Mouse (Mus musculus) erythroblast, embryonic 14.5 days (primary cell): ENCODE results near the gene Atg9b. TPM values are rescaled to one million over a fixed set of nuclear protein-coding genes. Genes with fewer than 3 reads are reported as not detected.
A peak's percentile ranks its signal among the peaks of the same experiment; 100 is the strongest.

Source experiments
- H3K27me3 ChIP-seq: 2 replicates; pipeline ENCODE4 v1.6.1; 2012; ENCODE audit warnings: inconsistent platforms; ENCODE audit not compliant: control insufficient read depth
- H3K36me3 ChIP-seq: 2 replicates; pipeline ENCODE4 v1.6.1; 2012; ENCODE audit warnings: mild to moderate bottlenecking, inconsistent platforms; ENCODE audit not compliant: control insufficient read depth
- H3K4me1 ChIP-seq: 2 replicates; pipeline ENCODE4 v1.6.1; 2012; ENCODE audit warnings: inconsistent platforms; ENCODE audit not compliant: control insufficient read depth
- H3K4me3 ChIP-seq: replicated peaks from 2 replicates; pipeline ENCODE3; 2012; ENCODE audit warnings: moderate library complexity, mild to moderate bottlenecking, inconsistent platforms
- H3K9me3 ChIP-seq: 2 replicates; pipeline ENCODE4 v1.6.1; 2012; ENCODE audit warnings: low read length, inconsistent platforms, mixed read lengths; ENCODE audit not compliant: control insufficient read depth
- GATA1 ChIP-seq: IDR thresholded peaks from 2 replicates; pipeline ENCODE4 v1.6.1; 2012; ENCODE audit warnings: low read length, inconsistent platforms, mixed read lengths
- TAL1 ChIP-seq: IDR thresholded peaks from 3 replicates; pipeline ENCODE4 v1.6.1; 2012; ENCODE audit warnings: low read length, inconsistent platforms, mixed read lengths
- polyA plus RNA-seq: library from polyadenylated mRNA; stranded (reverse); fragments of >175 nt; gene quantifications from 2 replicates; pipeline ENCODE4 v1.2.3, GENCODE M21; 2012

Atg9b gene
- polyA plus RNA-seq, result 0.02 and 0.05 TPM in 2 replicates

- H3K27me3 ChIP-seq, result peaks cover 27% of the 10 kb centered on the region
- no peaks in the 10 kb centered on the region for H3K9me3 ChIP-seq
- TF ChIP-seq GATA1, result no peak
- no peak for TF ChIP-seq TAL1
- H3K36me3 ChIP-seq, result no peaks in the 10 kb centered on the region
- H3K4me3 ChIP-seq, result no peak within 1 kb of the TSS
- peaks cover 46% of the 10 kb centered on the region for H3K4me1 ChIP-seq
Observed at GRCm38 (mm10) chr5:24391864-24392263, at the start of gene Atg9b. TSS of gene Atg9b (minus strand) at chr5:24392143.

DNA sequence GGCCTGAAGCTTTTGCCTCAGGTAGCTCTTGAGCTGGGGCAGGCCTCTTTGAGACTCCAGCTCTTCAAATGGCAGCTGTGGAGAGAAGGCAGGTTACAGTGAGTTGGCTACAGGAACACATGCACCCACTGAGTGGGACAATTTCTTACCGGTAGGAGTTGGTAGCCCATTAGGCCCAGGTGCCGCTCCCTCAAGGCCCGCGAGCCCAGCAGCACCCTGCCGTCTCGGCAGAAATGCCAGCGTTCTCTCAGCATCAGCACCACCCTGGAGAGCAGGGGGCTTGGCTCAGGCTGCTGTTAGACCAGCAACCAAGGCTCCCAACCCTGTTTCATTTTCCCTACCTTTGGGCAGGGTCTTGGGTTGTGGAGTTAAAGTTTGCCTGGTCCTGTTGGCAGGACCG lies 49.2 kb upstream of the Atg9b start:
- Histone ChIP-seq H3K4me1 (peaks cover 35% of the 10 kb centered on the region), H3K4me3 (no peak overlapping the region), H3K36me3 (peaks cover 60% of the 10 kb centered on the region), H3K9me3 (no peaks in the 10 kb centered on the region), H3K27me3 (no peaks in the 10 kb centered on the region)
- no peak for TF ChIP-seq TAL1
- no peak for TF ChIP-seq GATA1

DNA sequence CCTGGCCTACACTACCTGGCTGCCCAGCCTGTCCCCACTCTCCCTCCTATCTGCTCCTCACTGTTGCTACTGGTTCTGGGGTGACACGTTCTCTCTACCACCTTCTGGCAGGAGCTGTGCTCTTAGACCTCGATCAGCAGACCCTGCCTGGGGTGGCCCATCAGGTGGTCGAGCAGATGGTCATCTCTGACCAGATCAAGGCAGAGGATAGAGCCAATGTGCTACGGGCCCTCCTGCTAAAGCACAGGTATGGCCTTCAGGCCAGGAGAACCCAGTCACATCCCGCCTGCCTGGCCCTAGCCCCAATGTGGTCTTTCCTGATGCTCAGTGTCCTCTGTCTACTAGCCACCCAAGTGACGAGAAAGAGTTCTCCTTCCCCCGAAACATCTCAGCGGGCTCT lies 42.0 kb upstream of the Atg9b start:
- H3K4me3 ChIP-seq, result no peak overlapping the region
- TF ChIP-seq GATA1, result no peak
- TF ChIP-seq TAL1, result no peak
- H3K4me1 ChIP-seq, result no peaks in the 10 kb centered on the region
- no peaks in the 10 kb centered on the region for H3K27me3 ChIP-seq
- H3K9me3 ChIP-seq, result no peaks in the 10 kb centered on the region
- H3K36me3 ChIP-seq, result peaks cover 74% of the 10 kb centered on the region

DNA sequence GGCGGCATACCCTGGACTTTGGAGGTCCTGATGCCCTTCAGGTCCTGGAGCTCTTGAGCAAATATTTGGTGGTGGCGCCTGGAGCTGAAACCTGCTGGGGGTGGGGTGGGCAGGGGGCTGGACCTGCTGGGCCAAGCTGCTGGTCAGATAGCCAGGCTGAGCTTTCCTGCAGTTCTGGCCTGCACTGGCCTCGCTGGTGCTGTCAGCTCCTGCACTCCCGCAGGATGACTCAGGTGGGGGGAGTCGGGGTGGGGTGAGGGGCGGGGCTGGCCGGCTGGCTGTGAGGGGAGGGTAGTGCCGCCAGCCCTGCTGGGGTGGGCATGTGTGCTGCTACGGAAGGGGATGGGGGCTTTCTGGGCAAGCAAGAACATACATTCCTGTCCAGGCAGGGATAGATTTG lies 36.7 kb upstream of the Atg9b start:
- Histone ChIP-seq H3K27me3 (peaks cover 26% of the 10 kb centered on the region), H3K4me1 (peaks cover 45% of the 10 kb centered on the region), H3K4me3 (peak overlapping the region; percentile 39), H3K36me3 (peaks cover 40% of the 10 kb centered on the region), H3K9me3 (no peaks in the 10 kb centered on the region)
- no peak for TF ChIP-seq GATA1
- no peak for TF ChIP-seq TAL1

- Histone ChIP-seq H3K36me3 (peaks cover 36% of the 10 kb centered on the region), H3K4me3 (peak overlapping the region; percentile 39), H3K4me1 (peaks cover 50% of the 10 kb centered on the region), H3K9me3 (no peaks in the 10 kb centered on the region), H3K27me3 (peaks cover 26% of the 10 kb centered on the region)
- TF ChIP-seq GATA1, result no peak
- no peak for TF ChIP-seq TAL1
Observed at GRCm38 (mm10) chr5:24427981-24428402, 36.0 kb upstream of the Atg9b start.

DNA sequence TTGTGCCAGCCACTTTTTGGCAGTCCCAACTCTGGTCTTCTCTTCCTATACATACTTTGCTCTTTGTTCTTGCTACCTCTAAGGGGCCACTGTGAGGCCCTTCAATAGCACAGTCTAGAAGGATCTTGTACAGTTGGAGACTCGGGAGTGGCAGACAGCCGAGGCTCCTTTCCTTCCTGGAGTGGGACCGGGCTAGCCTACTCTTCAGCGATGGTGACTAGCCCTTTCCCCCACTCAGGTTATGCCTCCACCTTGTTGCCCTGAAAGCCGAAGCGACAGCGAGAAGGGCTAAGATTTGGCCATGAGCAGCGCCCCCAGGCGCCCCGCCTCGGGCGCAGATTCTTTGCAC lies 35.3 kb upstream of the Atg9b start:
- Histone ChIP-seq H3K4me3 (no peak overlapping the region), H3K4me1 (peaks cover 56% of the 10 kb centered on the region), H3K9me3 (no peaks in the 10 kb centered on the region), H3K36me3 (peaks cover 30% of the 10 kb centered on the region), H3K27me3 (peaks cover 26% of the 10 kb centered on the region)
- no peak for TF ChIP-seq TAL1
- no peak for TF ChIP-seq GATA1

- peaks cover 26% of the 10 kb centered on the region for H3K27me3 ChIP-seq
- peaks cover 56% of the 10 kb centered on the region for H3K4me1 ChIP-seq
- H3K4me3 ChIP-seq, result peak overlapping the region; percentile 83
- H3K9me3 ChIP-seq, result no peaks in the 10 kb centered on the region
- TF ChIP-seq TAL1, result no peak
- no peak for TF ChIP-seq GATA1
- peaks cover 24% of the 10 kb centered on the region for H3K36me3 ChIP-seq
Observed at GRCm38 (mm10) chr5:24426556-24427284, 34.8 kb upstream of the Atg9b start.

- H3K4me3 ChIP-seq, result peak overlapping the region; percentile 83
- TF ChIP-seq GATA1 (no peak), TAL1 (no peak)
- H3K4me1 ChIP-seq, result peaks cover 56% of the 10 kb centered on the region
- H3K36me3 ChIP-seq, result peaks cover 17% of the 10 kb centered on the region
- H3K27me3 ChIP-seq, result peaks cover 26% of the 10 kb centered on the region
- no peaks in the 10 kb centered on the region for H3K9me3 ChIP-seq
Observed at GRCm38 (mm10) chr5:24426037-24426432, 34.1 kb upstream of the Atg9b start.

- peaks cover 56% of the 10 kb centered on the region for H3K4me1 ChIP-seq
Observed at GRCm38 (mm10) chr5:24425421-24426036, 33.6 kb upstream of the Atg9b start.

More at GRCm38 (mm10) chr5:24425421-24426036, 33.6 kb upstream of the Atg9b start:
- TF ChIP-seq TAL1, result no peak
- no peak for TF ChIP-seq GATA1
- Histone ChIP-seq H3K36me3 (peaks cover 12% of the 10 kb centered on the region), H3K27me3 (peaks cover 26% of the 10 kb centered on the region), H3K9me3 (no peaks in the 10 kb centered on the region), H3K4me3 (peak overlapping the region; percentile 83)
